Mouse (Mus musculus): Measurements from ENCODE around the gene Heatr9. TPM values are rescaled to one million over a fixed set of nuclear protein-coding genes. Genes with fewer than 3 reads are reported as not detected.
"Not testable (repeated sequence)": the region's sequence is repeated elsewhere in the genome, so short reads cannot be mapped to it uniquely, and the experiment has no call there.

Gene Heatr9
- polyA plus RNA-seq, 1 experiment, result 0.03 TPM

DNA sequence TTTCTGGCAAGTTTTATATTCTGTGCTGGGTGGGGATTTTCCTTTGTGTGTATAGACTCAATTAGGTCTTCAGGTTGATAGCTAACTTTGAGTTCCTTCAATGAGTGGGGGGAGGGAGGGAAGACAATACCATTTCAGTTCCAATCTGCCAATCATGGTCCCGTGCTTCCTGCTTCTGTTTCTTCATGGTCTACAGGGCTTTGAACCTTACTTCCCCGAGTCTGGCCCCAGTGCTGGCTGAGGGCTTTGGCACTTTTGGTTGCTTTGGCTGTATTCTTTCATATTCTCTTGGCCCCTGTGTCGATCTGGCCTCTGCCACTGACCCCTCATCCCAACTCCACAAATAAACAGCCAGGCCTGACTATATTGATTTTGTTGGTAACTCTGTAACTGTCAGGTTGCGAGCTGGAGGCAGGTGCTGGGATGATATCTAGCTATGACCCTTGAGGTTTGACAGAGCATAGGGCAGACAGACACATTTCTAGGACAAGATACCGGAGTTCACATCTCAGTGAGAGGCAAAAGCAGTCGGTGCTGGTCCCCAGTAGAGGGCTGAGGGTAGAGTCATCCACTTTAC lies 40.4 kb upstream of the Heatr9 start:
- TF ChIP-seq CTCF (conservative IDR thresholded peaks at IDR 0.05; ENCODE audit: insufficient read depth, insufficient read length, low read depth, low read length), result no peak
- TF ChIP-seq POLR2A (IDR thresholded peaks at IDR 0.05; ENCODE audit: low read depth, low read length), result no peak
- no peaks in the 10 kb centered on the region for H3K36me3 ChIP-seq (ENCODE audit: control insufficient read depth, insufficient read depth, low read length)
- no peaks in the 10 kb centered on the region for H3K27me3 ChIP-seq (replicated peaks; ENCODE audit: control insufficient read depth, insufficient read depth, low read length)
- no peaks in the 10 kb centered on the region for H3K4me1 ChIP-seq (ENCODE audit: control insufficient read depth, insufficient read depth, low read length)
- DNase-seq, result no peak
- no peak overlapping the region for H3K27ac ChIP-seq (ENCODE audit: insufficient read depth, low read depth, low read length)
- 61% methylated on average over 6 of the region's 6 CpGs for WGBS
- H3K4me3 ChIP-seq (ENCODE audit: insufficient read depth, low read depth, low read length), result no peak overlapping the region

DNA sequence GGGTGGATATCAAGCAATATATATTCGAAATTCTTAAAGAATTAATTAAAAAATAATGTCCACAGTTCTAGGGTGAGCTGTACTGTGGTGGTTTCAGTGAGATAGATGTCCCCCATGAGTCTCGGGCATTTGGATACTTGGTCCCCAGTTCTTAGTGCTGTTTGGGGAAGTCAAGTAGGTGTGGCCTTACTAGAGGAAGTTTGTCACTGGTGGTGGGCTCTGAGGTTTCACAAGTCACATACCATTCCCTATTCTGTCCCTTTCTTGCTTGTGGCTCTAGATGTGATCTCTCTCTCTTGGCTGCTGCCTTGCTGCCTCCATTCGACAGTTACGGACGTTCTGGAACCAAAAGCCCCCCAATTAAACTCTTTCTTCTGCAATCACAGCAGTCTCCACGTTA lies 38.4 kb upstream of the Heatr9 start:
- no peak overlapping the region for H3K27ac ChIP-seq (ENCODE audit: insufficient read depth, low read depth, low read length)
- no peak overlapping the region for H3K4me3 ChIP-seq (ENCODE audit: insufficient read depth, low read depth, low read length)
- no peak for DNase-seq
- H3K27me3 ChIP-seq (replicated peaks; ENCODE audit: control insufficient read depth, insufficient read depth, low read length), result no peaks in the 10 kb centered on the region
- H3K36me3 ChIP-seq (ENCODE audit: control insufficient read depth, insufficient read depth, low read length), result no peaks in the 10 kb centered on the region
- 74% methylated on average over 6 of the region's 6 CpGs for WGBS
- TF ChIP-seq POLR2A (IDR thresholded peaks at IDR 0.05; ENCODE audit: low read depth, low read length), result no peak
- TF ChIP-seq CTCF (conservative IDR thresholded peaks at IDR 0.05; ENCODE audit: insufficient read depth, insufficient read length, low read depth, low read length), result no peak
- H3K4me1 ChIP-seq (ENCODE audit: control insufficient read depth, insufficient read depth, low read length), result no peaks in the 10 kb centered on the region

DNA sequence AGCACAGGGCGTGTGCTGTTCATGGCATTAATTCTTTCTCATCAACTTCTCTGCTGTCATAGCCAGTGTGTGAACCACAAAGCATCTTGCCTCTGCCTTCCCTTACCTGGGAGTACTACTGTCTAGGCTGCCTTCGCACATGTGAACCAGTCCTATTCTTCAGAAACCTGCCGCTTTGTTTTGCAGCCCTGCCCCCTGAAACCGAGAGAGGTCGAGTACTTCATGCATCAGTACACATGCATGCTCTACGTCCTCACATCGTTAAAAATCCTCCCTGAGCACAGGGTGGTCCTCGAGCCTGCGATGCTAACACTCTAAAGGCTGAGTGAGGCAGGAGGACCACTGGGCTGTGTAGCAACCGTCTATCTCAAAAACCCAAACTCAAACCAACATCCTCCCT lies 35.1 kb upstream of the Heatr9 start:
- no peak for DNase-seq
- no peaks in the 10 kb centered on the region for H3K36me3 ChIP-seq (ENCODE audit: control insufficient read depth, insufficient read depth, low read length)
- no peaks in the 10 kb centered on the region for H3K27me3 ChIP-seq (replicated peaks; ENCODE audit: control insufficient read depth, insufficient read depth, low read length)
- WGBS, result 41% methylated on average over 10 of the region's 10 CpGs
- no peaks in the 10 kb centered on the region for H3K4me1 ChIP-seq (ENCODE audit: control insufficient read depth, insufficient read depth, low read length)
- H3K27ac ChIP-seq (ENCODE audit: insufficient read depth, low read depth, low read length), result no peak overlapping the region
- TF ChIP-seq POLR2A (IDR thresholded peaks at IDR 0.05; ENCODE audit: low read depth, low read length), result no peak
- TF ChIP-seq CTCF (conservative IDR thresholded peaks at IDR 0.05; ENCODE audit: insufficient read depth, insufficient read length, low read depth, low read length), result no peak
- no peak overlapping the region for H3K4me3 ChIP-seq (ENCODE audit: insufficient read depth, low read depth, low read length)

DNA sequence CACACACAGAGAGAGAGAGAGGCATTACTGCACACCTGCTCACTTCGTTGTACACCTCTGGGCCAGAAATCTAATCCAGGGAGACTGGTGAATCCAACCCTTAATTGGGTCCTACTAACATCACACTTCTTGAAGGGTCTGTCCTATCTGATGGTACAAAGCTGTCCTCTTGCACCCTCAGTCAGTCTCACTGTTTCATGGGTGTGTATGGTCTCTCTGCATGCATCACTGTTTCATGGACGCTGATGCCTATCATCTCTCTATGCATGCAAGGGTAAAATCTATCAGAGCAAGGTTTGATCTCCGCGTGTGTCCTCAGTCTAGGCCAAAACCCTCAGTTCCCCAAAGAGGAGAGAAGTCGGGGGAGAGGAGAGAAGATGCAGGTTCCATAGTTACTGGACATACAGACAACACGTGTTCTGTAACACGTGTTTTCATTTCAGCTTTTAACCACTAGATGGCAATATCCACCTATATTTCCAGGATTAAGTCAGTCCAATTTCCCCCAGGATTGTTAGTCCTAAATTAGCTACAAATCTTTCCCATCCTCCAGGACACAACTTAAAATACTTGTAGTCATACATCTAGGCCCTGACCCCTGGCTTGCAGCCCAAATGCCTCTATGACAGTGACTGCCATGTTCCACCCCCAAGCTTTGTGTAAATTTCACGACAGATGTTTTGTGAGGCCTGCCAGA lies 34.3 kb upstream of the Heatr9 start:
- 30% methylated on average over 8 of the region's 8 CpGs for WGBS

DNA sequence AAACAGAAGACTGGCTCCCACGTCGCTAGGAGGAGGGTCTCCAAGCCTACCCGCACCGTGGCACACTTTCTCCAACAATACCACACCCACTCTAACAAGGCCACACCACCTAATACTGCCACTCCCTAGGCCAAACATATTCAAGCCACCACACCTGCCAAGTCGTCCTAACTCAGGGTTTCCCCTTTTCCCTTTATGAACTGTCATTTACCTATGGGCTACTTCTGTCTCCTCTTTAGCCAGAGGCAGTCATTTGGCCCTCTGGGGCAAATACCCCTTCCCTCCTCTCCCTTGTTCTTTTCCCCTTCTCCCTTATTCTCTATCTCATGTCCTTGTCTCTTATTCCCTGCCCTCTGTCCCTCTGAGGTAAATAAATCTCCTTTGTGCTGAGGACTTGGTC lies 29.7 kb upstream of the Heatr9 start:
- Histone ChIP-seq H3K4me1 (ENCODE audit: control insufficient read depth, insufficient read depth, low read length) (no peaks in the 10 kb centered on the region), H3K36me3 (ENCODE audit: control insufficient read depth, insufficient read depth, low read length) (no peaks in the 10 kb centered on the region), H3K27ac (ENCODE audit: insufficient read depth, low read depth, low read length) (no peak overlapping the region), H3K27me3 (replicated peaks; ENCODE audit: control insufficient read depth, insufficient read depth, low read length) (no peaks in the 10 kb centered on the region), H3K4me3 (ENCODE audit: insufficient read depth, low read depth, low read length) (no peak overlapping the region)
- 74% methylated on average over 5 of the region's 5 CpGs for WGBS
- TF ChIP-seq POLR2A (IDR thresholded peaks at IDR 0.05; ENCODE audit: low read depth, low read length), result no peak
- no peak for TF ChIP-seq CTCF (conservative IDR thresholded peaks at IDR 0.05; ENCODE audit: insufficient read depth, insufficient read length, low read depth, low read length)
- DNase-seq, result no peak

More for the DNA sequence above, 34.3 kb upstream of the Heatr9 start:
- no peaks in the 10 kb centered on the region for H3K27me3 ChIP-seq (replicated peaks; ENCODE audit: control insufficient read depth, insufficient read depth, low read length)
- DNase-seq, result peak; percentile 68
- no peaks in the 10 kb centered on the region for H3K36me3 ChIP-seq (ENCODE audit: control insufficient read depth, insufficient read depth, low read length)
- no peak overlapping the region for H3K4me3 ChIP-seq (ENCODE audit: insufficient read depth, low read depth, low read length)
- TF ChIP-seq CTCF (conservative IDR thresholded peaks at IDR 0.05; ENCODE audit: insufficient read depth, insufficient read length, low read depth, low read length) (peak; percentile 32; the same call in 1 of the 2 replicates), POLR2A (IDR thresholded peaks at IDR 0.05; ENCODE audit: low read depth, low read length) (no peak)
- no peaks in the 10 kb centered on the region for H3K4me1 ChIP-seq (ENCODE audit: control insufficient read depth, insufficient read depth, low read length)
- no peak overlapping the region for H3K27ac ChIP-seq (ENCODE audit: insufficient read depth, low read depth, low read length)

DNA sequence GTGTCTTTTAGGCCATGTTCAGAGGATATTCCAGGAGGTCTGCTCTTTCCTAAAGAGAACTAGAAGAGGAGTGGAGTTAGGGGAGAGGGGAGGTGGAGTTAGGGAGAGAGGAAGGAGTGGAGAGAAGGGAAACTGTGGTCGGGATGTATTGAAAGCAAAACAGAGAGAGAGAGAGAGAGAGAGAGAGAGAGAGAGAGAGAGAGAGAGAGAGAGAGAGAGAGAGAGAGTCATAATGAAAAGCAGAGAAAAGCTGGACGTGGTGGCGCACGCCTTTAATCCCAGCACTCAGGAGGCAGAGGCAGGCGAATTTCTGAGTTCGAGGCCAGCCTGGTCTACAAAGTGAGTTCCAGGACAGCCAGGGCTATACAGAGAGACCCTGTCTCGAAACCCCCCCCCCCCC lies 29.1 kb upstream of the Heatr9 start:
- not testable (repeated sequence) for H3K27ac ChIP-seq (ENCODE audit: insufficient read depth, low read depth, low read length); H3K4me3 ChIP-seq (ENCODE audit: insufficient read depth, low read depth, low read length); DNase-seq; H3K27me3 ChIP-seq (replicated peaks; ENCODE audit: control insufficient read depth, insufficient read depth, low read length); H3K36me3 ChIP-seq (ENCODE audit: control insufficient read depth, insufficient read depth, low read length); H3K4me1 ChIP-seq (ENCODE audit: control insufficient read depth, insufficient read depth, low read length)
- WGBS, result 84% methylated on average over 7 of the region's 7 CpGs

DNA sequence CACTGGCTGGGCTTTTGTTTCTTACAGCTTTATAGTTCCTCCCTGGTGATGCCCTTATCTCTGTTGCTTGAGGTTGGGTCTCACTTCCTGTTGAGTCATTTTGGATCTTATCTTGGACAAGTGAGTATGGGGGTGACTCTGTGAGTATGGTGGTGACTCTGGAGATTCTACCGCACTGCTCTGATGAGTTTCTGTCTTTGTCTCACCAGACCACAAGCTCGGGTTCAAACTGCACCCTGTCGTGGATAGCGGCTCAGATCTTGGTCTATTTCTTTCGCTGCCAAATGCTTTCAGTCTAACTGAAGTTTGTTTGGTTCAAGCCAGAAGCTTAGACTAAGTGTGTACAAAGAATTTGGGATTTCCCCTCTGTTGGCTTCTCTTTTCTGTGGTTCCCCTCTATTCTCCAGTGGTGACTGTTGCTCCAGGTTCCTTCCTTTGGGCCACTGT lies 28.2 kb upstream of the Heatr9 start:
- 89% methylated on average over 5 of the region's 5 CpGs for WGBS
- H3K27ac ChIP-seq (ENCODE audit: insufficient read depth, low read depth, low read length), result no peak overlapping the region
- no peaks in the 10 kb centered on the region for H3K27me3 ChIP-seq (replicated peaks; ENCODE audit: control insufficient read depth, insufficient read depth, low read length)
- no peak for TF ChIP-seq CTCF (conservative IDR thresholded peaks at IDR 0.05; ENCODE audit: insufficient read depth, insufficient read length, low read depth, low read length)
- TF ChIP-seq POLR2A (IDR thresholded peaks at IDR 0.05; ENCODE audit: low read depth, low read length), result no peak
- DNase-seq, result no peak
- no peak overlapping the region for H3K4me3 ChIP-seq (ENCODE audit: insufficient read depth, low read depth, low read length)
- no peaks in the 10 kb centered on the region for H3K36me3 ChIP-seq (ENCODE audit: control insufficient read depth, insufficient read depth, low read length)
- no peaks in the 10 kb centered on the region for H3K4me1 ChIP-seq (ENCODE audit: control insufficient read depth, insufficient read depth, low read length)
